Mouse (Mus musculus): ENCODE measurements around the gene Ptafr. TPM values are rescaled to one million over a fixed set of nuclear protein-coding genes. Genes with fewer than 3 reads are reported as not detected.

Gene Ptafr
- total RNA-seq (2017): 3.6 to 28.2 TPM (median 24.8 TPM) in 3 replicates

DNA sequence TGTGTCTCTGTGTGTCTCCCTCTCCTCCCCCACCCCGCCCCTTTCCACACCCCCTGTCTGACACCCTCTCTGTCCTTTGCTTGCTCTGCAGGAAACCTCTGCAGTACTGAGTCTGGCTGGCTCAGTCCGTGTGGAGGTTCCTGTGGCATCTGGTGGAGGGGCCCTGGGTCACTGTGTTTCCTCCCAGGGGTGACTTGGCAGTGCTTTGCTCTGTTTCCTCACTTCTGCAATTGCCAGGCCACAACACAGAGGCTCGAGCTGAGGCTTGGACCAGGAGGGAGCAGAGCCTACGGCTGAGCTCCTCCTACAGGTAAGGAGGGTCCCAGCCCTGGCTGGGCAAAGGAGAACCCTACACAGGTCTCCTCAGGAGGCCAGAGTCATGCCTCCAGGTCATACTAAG, at the start of gene Ptafr:
Gene Ptafr (plus strand): TSS at position 103 of the 400 bp plus-strand sequence.
- peak; percentile 91 for ATAC-seq (replicated peaks; ENCODE audit: insufficient number of reproducible peaks, low FRiP score, low TSS enrichment, poor library complexity, severe bottlenecking)

DNA sequence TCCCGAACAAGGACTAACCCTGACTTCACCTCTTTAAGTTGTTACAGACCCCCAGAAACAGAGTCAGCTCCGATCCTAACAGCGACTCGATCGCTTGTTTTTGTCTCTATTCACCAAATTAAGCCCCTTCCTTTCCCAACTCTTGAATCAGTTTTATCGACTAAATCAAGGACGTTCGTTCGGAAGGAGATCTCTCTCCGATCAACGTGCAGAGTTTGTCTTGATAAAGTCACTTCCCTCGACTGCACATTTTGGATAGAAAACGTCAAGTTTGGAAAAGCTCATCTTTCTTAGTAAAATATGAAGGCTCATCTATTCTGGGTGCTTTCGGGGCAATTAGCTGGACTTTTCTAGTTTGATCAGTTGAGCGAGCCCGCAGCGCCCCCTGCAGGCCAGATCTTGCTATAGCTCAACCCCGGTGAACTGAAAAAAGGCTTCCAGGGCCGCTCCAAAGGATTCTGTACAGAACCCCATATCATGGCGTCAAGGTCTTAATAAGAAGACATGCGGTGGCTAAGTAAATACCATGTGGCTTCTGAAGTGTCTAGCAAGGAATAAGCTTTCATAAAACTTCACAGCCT, 49.2 kb upstream of the Ptafr start:
- ATAC-seq (replicated peaks; ENCODE audit: insufficient number of reproducible peaks, low FRiP score, low TSS enrichment, poor library complexity, severe bottlenecking): peak; percentile 45; the same call in 1 of the 2 replicates

DNA sequence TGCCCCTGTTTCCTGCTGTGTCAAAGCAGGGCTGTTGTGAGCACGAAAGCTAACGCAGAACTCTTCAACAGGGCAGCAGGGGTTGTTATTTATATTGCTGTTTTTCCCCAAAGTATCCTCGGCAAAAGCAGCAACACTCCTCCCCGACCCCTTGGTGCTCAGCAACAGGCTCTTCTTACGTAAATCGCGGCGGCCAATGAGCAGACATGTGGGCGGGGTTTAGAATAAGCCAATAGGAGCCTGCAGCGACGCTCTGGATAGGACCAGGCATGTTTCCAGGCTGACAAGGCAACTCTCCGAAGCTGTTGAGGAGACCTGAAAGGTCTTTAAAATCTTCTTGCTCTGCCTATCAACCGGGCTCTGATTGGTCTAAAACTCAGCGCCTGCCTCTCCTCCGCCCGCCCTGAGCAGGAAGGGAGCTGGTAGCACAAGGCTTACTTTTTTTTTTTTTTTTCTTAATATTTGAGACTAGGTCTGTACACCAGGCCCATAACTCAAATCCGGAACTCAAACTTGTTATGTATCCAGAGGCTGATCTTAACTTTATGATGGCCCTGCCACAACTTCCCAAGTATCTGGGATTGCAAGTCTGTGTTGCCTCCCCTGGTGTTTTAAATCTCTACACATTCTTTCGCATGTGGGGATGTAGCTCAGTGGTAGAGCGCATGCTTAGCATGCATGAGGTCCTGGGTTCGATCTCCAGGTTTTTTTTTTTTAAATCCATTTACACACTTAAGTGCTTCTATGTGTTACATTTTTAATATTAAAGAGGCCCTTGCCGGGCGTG, 48.3 kb upstream of the Ptafr start:
- peak; percentile 93 for ATAC-seq (replicated peaks; ENCODE audit: insufficient number of reproducible peaks, low FRiP score, low TSS enrichment, poor library complexity, severe bottlenecking)

GRCm38 (mm10) chr4:132518066-132518465, 45.8 kb upstream of the Ptafr start:
- ATAC-seq (replicated peaks; ENCODE audit: insufficient number of reproducible peaks, low FRiP score, low TSS enrichment, poor library complexity, severe bottlenecking): no peak

DNA sequence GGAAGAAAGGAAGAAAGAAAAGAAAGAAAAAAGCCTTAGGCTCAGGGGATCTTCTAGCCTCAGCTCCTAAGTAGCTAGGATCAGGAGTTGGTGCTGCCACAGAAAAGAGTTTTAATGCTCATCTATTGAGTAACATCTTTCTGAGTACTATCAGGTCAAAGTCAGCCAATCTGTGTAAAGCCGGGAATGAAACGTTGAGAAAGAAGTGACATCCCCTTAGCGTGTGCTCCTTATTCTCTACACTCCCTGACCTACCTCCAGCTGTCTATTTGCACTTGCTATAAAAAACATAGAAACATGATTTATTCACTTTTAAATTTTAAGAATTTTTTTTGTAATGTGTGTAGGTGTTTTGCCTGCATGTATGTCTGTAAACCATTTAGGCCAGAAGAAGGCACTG, 44.7 kb upstream of the Ptafr start:
- ATAC-seq (replicated peaks; ENCODE audit: insufficient number of reproducible peaks, low FRiP score, low TSS enrichment, poor library complexity, severe bottlenecking): no peak

GRCm38 (mm10) chr4:132524321-132524741, 39.5 kb upstream of the Ptafr start:
- no peak for ATAC-seq (replicated peaks; ENCODE audit: insufficient number of reproducible peaks, low FRiP score, low TSS enrichment, poor library complexity, severe bottlenecking)

DNA sequence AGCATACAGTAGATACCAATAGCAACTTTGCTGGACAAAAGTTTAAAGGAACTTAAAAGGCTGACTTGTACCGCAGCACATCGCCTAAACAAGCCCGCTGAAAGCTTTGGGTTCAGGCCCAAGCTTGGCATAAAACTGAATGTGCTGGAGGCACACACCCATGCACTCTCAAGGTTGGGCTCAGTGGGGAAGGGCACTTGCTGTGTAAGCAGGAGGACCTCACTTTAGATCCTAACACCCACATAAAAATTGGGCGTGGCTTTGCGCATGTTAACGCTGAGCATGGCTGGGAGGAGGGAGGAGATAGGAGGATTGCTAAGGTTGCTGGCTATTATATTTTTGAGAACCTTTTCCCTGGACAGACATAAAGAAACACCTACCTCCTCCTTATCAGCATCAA, 39.1 kb upstream of the Ptafr start:
- no peak for ATAC-seq (replicated peaks; ENCODE audit: insufficient number of reproducible peaks, low FRiP score, low TSS enrichment, poor library complexity, severe bottlenecking)

GRCm38 (mm10) chr4:132526678-132527077, 37.2 kb upstream of the Ptafr start:
- ATAC-seq (replicated peaks; ENCODE audit: insufficient number of reproducible peaks, low FRiP score, low TSS enrichment, poor library complexity, severe bottlenecking): peak; percentile 77

DNA sequence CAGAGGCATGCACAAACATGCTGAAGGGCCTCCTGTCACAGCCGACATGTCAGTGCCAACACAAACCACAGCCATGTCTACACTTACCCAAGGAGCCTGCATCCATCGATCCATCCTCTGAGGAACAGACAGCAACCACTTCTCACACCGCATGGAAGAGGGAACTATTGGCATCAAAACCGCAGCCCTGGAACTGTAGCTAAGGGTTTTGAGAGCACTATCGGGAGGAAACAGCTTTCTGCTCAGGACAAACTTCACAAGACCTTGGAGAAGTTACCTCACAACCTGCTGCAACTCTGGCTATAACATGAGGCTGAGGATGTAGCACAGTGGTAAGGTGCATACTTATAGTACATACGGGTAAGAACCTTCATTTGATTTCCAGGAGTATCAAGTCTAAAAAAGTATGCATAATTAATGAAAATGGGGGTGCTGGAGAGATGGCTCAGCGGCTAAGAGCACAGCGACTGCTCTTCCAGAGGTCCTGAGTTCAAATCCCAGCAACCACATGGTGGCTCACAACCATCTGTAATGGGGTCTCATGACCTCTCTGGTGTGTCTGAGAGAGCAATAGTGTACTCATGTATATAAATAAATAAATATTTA, 35.8 kb upstream of the Ptafr start:
- ATAC-seq (replicated peaks; ENCODE audit: insufficient number of reproducible peaks, low FRiP score, low TSS enrichment, poor library complexity, severe bottlenecking): no peak

GRCm38 (mm10) chr4:132529344-132529743, 34.5 kb upstream of the Ptafr start:
- ATAC-seq (replicated peaks; ENCODE audit: insufficient number of reproducible peaks, low FRiP score, low TSS enrichment, poor library complexity, severe bottlenecking): no peak; the same call in 1 of the 2 replicates

GRCm38 (mm10) chr4:132530033-132530804, 33.6 kb upstream of the Ptafr start:
- no peak for ATAC-seq (replicated peaks; ENCODE audit: insufficient number of reproducible peaks, low FRiP score, low TSS enrichment, poor library complexity, severe bottlenecking)

GRCm38 (mm10) chr4:132532496-132532895, 31.4 kb upstream of the Ptafr start:
- ATAC-seq (replicated peaks; ENCODE audit: insufficient number of reproducible peaks, low FRiP score, low TSS enrichment, poor library complexity, severe bottlenecking): no peak

GRCm38 (mm10) chr4:132532981-132533916, 30.6 kb upstream of the Ptafr start, which contains the start of gene Atpif1:
TSS of gene Atpif1 (minus strand) at chr4:132533659.
- peak; percentile 89 for ATAC-seq (replicated peaks; ENCODE audit: insufficient number of reproducible peaks, low FRiP score, low TSS enrichment, poor library complexity, severe bottlenecking)

DNA sequence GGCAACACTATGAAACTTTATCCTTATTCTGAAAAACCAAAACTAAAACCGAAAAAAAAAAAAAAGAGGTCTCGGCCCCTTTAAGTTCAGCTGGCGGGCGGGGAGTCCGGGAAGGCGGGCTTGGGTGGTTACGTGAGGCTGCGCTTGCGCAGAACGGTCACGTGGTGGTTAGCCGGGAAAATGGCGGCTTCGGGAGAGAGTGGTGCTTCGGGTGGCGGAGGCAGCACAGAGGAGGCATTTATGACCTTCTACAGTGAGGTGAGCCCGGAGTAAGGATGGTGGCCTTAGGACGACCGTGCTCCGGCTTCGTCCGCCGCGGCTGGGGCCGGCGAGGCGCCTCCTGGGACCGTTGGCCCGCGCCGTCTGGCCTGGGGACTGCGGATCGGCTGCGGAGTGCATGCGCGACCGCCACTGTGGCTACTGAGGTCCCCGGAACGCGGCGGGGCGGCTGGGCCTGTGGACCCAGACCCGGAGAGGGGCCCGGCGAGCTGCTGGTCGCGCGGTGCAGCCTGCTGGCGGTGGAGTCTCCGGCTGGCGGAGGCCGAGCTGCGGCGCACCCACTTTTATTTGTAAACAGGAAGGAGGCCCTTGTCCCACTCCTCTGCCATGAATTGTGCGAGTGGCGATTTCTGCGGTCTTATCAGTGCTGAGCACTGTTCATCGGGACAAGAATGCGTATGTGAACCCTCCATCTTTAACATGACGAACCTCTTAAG, 28.3 kb upstream of the Ptafr start, which contains the start of gene Dnajc8:
Gene Dnajc8 (plus strand): TSS at position 145 of the 716 bp plus-strand sequence.
- peak; percentile 82 for ATAC-seq (replicated peaks; ENCODE audit: insufficient number of reproducible peaks, low FRiP score, low TSS enrichment, poor library complexity, severe bottlenecking)

- no peak for ATAC-seq (replicated peaks; ENCODE audit: insufficient number of reproducible peaks, low FRiP score, low TSS enrichment, poor library complexity, severe bottlenecking)
These were observed 24.4 kb upstream of the Ptafr start for GRCm38 (mm10) chr4:132539481-132539880.

DNA sequence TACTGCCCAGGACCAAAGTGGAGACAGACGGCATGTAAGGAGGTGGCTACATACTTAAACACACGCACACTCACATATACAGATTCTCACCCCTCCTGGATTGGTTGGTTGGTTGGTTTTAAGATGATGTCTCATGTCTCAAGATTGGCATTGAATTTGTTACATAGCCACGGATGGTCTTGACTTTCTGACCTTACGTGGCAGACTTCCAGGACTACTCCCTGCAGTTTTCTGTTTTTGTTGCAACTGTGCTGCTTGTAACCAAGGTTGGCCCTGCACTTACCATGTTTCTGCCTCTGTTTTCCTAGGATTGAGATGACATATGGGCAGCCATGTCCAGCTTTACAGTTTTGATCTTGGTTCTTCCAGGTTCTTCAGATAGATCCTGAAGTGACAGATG, 22.5 kb upstream of the Ptafr start:
- no peak for ATAC-seq (replicated peaks; ENCODE audit: insufficient number of reproducible peaks, low FRiP score, low TSS enrichment, poor library complexity, severe bottlenecking)

GRCm38 (mm10) chr4:132542724-132543123, 21.1 kb upstream of the Ptafr start:
- no peak for ATAC-seq (replicated peaks; ENCODE audit: insufficient number of reproducible peaks, low FRiP score, low TSS enrichment, poor library complexity, severe bottlenecking)
